Mouse (Mus musculus): ENCODE results near the gene Fam49a. TPM values are rescaled to one million over a fixed set of nuclear protein-coding genes. Genes with fewer than 3 reads are reported as not detected.

Fam49a gene
- polyA plus RNA-seq, 1 experiment from 2014 or later: 16.8 TPM

- ATAC-seq (ENCODE audit: low read depth): peak; percentile 13
- H3K27ac ChIP-seq (ENCODE audit: low read length): peak overlapping the region; percentile 17; the same call in 1 of the 2 replicates
- WGBS: 57% methylated on average over 9 of the region's 9 CpGs
- peak overlapping the region; percentile 76 for H3K4me3 ChIP-seq (ENCODE audit: low read length)
- H3K9me3 ChIP-seq (ENCODE audit: control insufficient read depth, low read length): no peaks in the 10 kb centered on the region
- peaks cover 29% of the 10 kb centered on the region for H3K4me1 ChIP-seq (replicated peaks; ENCODE audit: control insufficient read depth, insufficient read depth, low read length)
- H3K9ac ChIP-seq (ENCODE audit: low read length): peak overlapping the region; percentile 84; the same call in 1 of the 2 replicates
- no peaks in the 10 kb centered on the region for H3K27me3 ChIP-seq (ENCODE audit: control insufficient read depth, insufficient read depth, low read depth, low read length)
- H3K36me3 ChIP-seq (ENCODE audit: control insufficient read depth, insufficient read depth, low read length): no peaks in the 10 kb centered on the region
- peak overlapping the region; percentile 95 for H3K4me2 ChIP-seq (ENCODE audit: low read depth, low read length)
Measured at GRCm38 (mm10) chr12:12260979-12261960, 669 bp upstream of the Fam49a start.

- Histone ChIP-seq H3K27ac (ENCODE audit: low read length) (peak overlapping the region; percentile 43), H3K9ac (ENCODE audit: low read length) (peak overlapping the region; percentile 84), H3K4me3 (ENCODE audit: low read length) (peak overlapping the region; percentile 76), H3K9me3 (ENCODE audit: control insufficient read depth, low read length) (no peaks in the 10 kb centered on the region), H3K4me1 (replicated peaks; ENCODE audit: control insufficient read depth, insufficient read depth, low read length) (peaks cover 29% of the 10 kb centered on the region), H3K27me3 (ENCODE audit: control insufficient read depth, insufficient read depth, low read depth, low read length) (no peaks in the 10 kb centered on the region), H3K4me2 (ENCODE audit: low read depth, low read length) (peak overlapping the region; percentile 95), H3K36me3 (ENCODE audit: control insufficient read depth, insufficient read depth, low read length) (no peaks in the 10 kb centered on the region)
- WGBS: 0% methylated on average over 1 of the region's 1 CpGs
- ATAC-seq (ENCODE audit: low read depth): peak; percentile 30
Measured at GRCm38 (mm10) chr12:12263371-12263791, 1.4 kb downstream of the Fam49a start.

- peak overlapping the region; percentile 95; the same call in 1 of the 2 replicates for H3K4me2 ChIP-seq (ENCODE audit: low read depth, low read length)
- no peaks in the 10 kb centered on the region for H3K36me3 ChIP-seq (ENCODE audit: control insufficient read depth, insufficient read depth, low read length)
- no peaks in the 10 kb centered on the region for H3K27me3 ChIP-seq (ENCODE audit: control insufficient read depth, insufficient read depth, low read depth, low read length)
- no peak overlapping the region for H3K9ac ChIP-seq (ENCODE audit: low read length)
- 57% methylated on average over 5 of the region's 5 CpGs for WGBS
- ATAC-seq (ENCODE audit: low read depth): no peak
- peaks cover 29% of the 10 kb centered on the region for H3K4me1 ChIP-seq (replicated peaks; ENCODE audit: control insufficient read depth, insufficient read depth, low read length)
- H3K9me3 ChIP-seq (ENCODE audit: control insufficient read depth, low read length): no peaks in the 10 kb centered on the region
- H3K27ac ChIP-seq (ENCODE audit: low read length): peak overlapping the region; percentile 18; the same call in 1 of the 2 replicates
- H3K4me3 ChIP-seq (ENCODE audit: low read length): no peak overlapping the region
Measured at GRCm38 (mm10) chr12:12264151-12264550, 2.2 kb downstream of the Fam49a start.

GRCm38 (mm10) chr12:12266552-12266951 lies 4.6 kb downstream of the Fam49a start:
- Histone ChIP-seq H3K4me1 (replicated peaks; ENCODE audit: control insufficient read depth, insufficient read depth, low read length) (peaks cover 28% of the 10 kb centered on the region), H3K27ac (ENCODE audit: low read length) (no peak overlapping the region), H3K4me3 (ENCODE audit: low read length) (no peak overlapping the region), H3K4me2 (ENCODE audit: low read depth, low read length) (no peak overlapping the region), H3K36me3 (ENCODE audit: control insufficient read depth, insufficient read depth, low read length) (no peaks in the 10 kb centered on the region), H3K9ac (ENCODE audit: low read length) (no peak overlapping the region), H3K9me3 (ENCODE audit: control insufficient read depth, low read length) (no peaks in the 10 kb centered on the region), H3K27me3 (ENCODE audit: control insufficient read depth, insufficient read depth, low read depth, low read length) (no peaks in the 10 kb centered on the region)
- WGBS: 55% methylated on average over 1 of the region's 1 CpGs
- ATAC-seq (ENCODE audit: low read depth): no peak

DNA sequence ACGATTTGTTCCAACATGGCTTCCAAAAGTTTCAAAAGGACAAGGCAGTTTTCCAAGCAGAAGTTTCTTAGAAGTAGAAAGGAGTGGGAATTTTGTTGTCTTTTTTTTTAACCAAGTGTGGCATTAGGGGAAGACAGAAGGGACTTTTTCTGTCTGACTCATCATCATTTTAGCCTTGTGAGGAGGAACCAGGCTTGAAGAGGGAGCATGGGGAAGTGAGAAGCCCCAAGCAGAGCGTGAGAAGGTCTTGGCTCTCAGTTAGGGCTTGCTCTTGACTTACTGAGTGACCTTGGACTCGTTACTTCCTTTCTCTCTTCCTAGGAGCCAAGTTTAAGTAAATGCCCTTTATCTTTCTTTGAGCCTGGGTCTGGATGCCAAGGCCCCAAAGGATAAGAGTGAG lies 8.6 kb downstream of the Fam49a start:
- no peaks in the 10 kb centered on the region for H3K9me3 ChIP-seq (ENCODE audit: control insufficient read depth, low read length)
- H3K27me3 ChIP-seq (ENCODE audit: control insufficient read depth, insufficient read depth, low read depth, low read length): no peaks in the 10 kb centered on the region
- no peak overlapping the region for H3K4me2 ChIP-seq (ENCODE audit: low read depth, low read length)
- no peak overlapping the region for H3K27ac ChIP-seq (ENCODE audit: low read length)
- no peak overlapping the region for H3K9ac ChIP-seq (ENCODE audit: low read length)
- no peak overlapping the region for H3K4me3 ChIP-seq (ENCODE audit: low read length)
- ATAC-seq (ENCODE audit: low read depth): no peak
- no peaks in the 10 kb centered on the region for H3K4me1 ChIP-seq (replicated peaks; ENCODE audit: control insufficient read depth, insufficient read depth, low read length)
- WGBS: 59% methylated on average over 3 of the region's 3 CpGs
- H3K36me3 ChIP-seq (ENCODE audit: control insufficient read depth, insufficient read depth, low read length): no peaks in the 10 kb centered on the region

DNA sequence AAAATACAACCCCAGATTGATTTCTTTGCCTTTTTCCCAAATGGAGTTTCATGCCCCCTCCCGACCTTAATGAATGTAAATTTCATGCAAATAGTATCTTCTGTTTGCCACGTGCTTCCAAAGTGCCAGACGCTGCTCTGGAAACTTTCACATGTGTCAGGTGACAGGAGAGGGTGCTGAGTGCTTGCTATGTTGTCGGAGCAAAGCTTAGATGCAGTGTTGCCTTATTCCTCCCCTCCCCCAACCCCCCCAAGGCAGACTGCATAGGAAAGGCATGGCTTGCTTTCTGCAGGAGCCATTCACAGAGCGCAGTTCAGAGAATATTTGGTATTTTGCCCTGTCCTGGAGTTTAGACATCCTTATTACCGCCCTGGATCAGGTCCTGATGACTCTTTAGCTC lies 12.2 kb downstream of the Fam49a start:
- H3K9ac ChIP-seq (ENCODE audit: low read length): no peak overlapping the region
- no peak overlapping the region for H3K27ac ChIP-seq (ENCODE audit: low read length)
- H3K27me3 ChIP-seq (ENCODE audit: control insufficient read depth, insufficient read depth, low read depth, low read length): no peaks in the 10 kb centered on the region
- H3K9me3 ChIP-seq (ENCODE audit: control insufficient read depth, low read length): no peaks in the 10 kb centered on the region
- 0 out of 2 replicates have a peak, but pooled peaks cover 2% of the 10 kb centered on the region for H3K4me1 ChIP-seq (replicated peaks; ENCODE audit: control insufficient read depth, insufficient read depth, low read length)
- H3K36me3 ChIP-seq (ENCODE audit: control insufficient read depth, insufficient read depth, low read length): no peaks in the 10 kb centered on the region
- 24% methylated on average over 6 of the region's 6 CpGs for WGBS
- no peak overlapping the region for H3K4me3 ChIP-seq (ENCODE audit: low read length)
- H3K4me2 ChIP-seq (ENCODE audit: low read depth, low read length): no peak overlapping the region
- no peak for ATAC-seq (ENCODE audit: low read depth)

GRCm38 (mm10) chr12:12275124-12275779 lies 13.3 kb downstream of the Fam49a start:
- Histone ChIP-seq H3K4me1 (replicated peaks; ENCODE audit: control insufficient read depth, insufficient read depth, low read length) (0 out of 2 replicates have a peak, but pooled peaks cover 2% of the 10 kb centered on the region), H3K4me2 (ENCODE audit: low read depth, low read length) (no peak overlapping the region), H3K27me3 (ENCODE audit: control insufficient read depth, insufficient read depth, low read depth, low read length) (no peaks in the 10 kb centered on the region), H3K4me3 (ENCODE audit: low read length) (no peak overlapping the region), H3K27ac (ENCODE audit: low read length) (no peak overlapping the region), H3K9me3 (ENCODE audit: control insufficient read depth, low read length) (no peaks in the 10 kb centered on the region), H3K36me3 (ENCODE audit: control insufficient read depth, insufficient read depth, low read length) (no peaks in the 10 kb centered on the region), H3K9ac (ENCODE audit: low read length) (no peak overlapping the region)
- ATAC-seq (ENCODE audit: low read depth): no peak
- WGBS: 80% methylated on average over 4 of the region's 4 CpGs

DNA sequence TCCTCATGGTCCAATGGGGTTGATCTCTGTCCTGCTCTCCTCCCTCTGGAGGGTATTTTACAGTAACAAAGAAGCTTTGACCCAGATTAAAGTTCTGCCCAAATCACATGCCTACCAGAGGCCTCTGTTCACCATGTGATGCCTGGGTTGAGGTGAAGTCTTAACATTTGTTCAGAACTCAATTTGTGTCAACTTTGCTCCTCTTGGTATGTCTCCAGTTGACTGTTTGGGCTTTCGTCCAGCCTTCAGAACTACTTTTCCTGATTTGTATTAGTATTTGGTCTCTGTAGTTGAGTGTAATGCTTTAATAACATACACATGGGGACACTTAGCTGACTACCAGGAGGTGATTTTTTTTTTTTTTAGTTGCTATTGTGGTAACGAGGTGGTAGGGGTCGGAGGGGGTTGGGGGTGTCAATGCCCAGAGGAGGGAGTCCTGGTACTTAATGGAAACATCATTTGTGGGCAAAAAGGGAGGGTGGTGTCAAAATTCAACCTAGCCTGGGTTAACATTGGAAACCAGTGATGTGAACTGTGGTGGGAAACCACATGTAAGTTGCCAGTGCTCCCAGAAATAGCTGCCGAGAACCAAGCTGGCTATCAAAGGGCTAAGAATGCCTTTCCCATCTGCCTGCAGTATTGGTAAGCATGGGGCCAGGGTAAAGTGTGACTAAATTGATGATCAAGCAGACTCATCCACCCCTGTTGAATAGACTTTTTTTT lies 16.0 kb downstream of the Fam49a start:
- Histone ChIP-seq H3K9me3 (ENCODE audit: control insufficient read depth, low read length) (no peaks in the 10 kb centered on the region), H3K9ac (ENCODE audit: low read length) (no peak overlapping the region), H3K4me2 (ENCODE audit: low read depth, low read length) (no peak overlapping the region), H3K27ac (ENCODE audit: low read length) (no peak overlapping the region), H3K4me3 (ENCODE audit: low read length) (no peak overlapping the region), H3K4me1 (replicated peaks; ENCODE audit: control insufficient read depth, insufficient read depth, low read length) (0 out of 2 replicates have a peak, but pooled peaks cover 2% of the 10 kb centered on the region), H3K27me3 (ENCODE audit: control insufficient read depth, insufficient read depth, low read depth, low read length) (no peaks in the 10 kb centered on the region), H3K36me3 (ENCODE audit: control insufficient read depth, insufficient read depth, low read length) (no peaks in the 10 kb centered on the region)
- ATAC-seq (ENCODE audit: low read depth): no peak
- 79% methylated on average over 4 of the region's 4 CpGs for WGBS

Data from lung, embryonic 16.5 days (tissue).